Comparison of ENCODE assay signal across 23 mouse cellular contexts in the genomic region with DNA sequence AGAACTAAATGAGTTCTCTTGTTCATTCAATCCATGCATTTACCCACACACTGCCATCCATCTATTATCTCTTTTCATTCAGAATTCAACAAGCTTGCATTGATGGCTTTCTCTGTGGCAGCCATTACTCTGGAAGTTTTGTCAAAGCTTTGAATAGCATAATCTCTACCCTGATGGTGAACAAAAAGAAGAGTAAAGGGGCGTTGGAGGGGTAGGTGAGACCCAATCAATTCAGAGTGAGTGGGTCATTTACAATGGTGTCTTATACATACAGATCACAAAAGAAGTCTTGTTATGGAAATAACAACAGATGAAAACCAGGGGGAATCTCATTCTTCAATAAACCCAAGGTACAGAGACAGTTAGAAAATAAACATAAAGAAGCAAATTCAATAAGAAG.
"Had no signal": no experiment of that assay in that cellular context is flagged by ENCODE, and none has a peak within 500 bp of the region (broad histone marks: within the 10 kb centered on the region; RNA-seq: fewer than 3 reads in every experiment).

No protein-coding gene starts in this region.

- H3K9me3 ChIP-seq: kidney, embryonic 15.5 days; limb, embryonic 12.5 days; limb, embryonic 15.5 days; lung, embryonic 15.5 days; megakaryocyte, embryonic 14.5 days; neural tube, embryonic 13.5 days; stomach, embryonic 15.5 days had no signal

- H3K36me3 ChIP-seq: kidney, embryonic 15.5 days; limb, embryonic 12.5 days; limb, embryonic 15.5 days; lung, embryonic 15.5 days; neural tube, embryonic 13.5 days; stomach, embryonic 15.5 days had no signal

- DNase-seq: kidney, adult 11 months; kidney, adult 8-10 months; kidney, postnatal 10 days; kidney, postnatal 36 days; layer of hippocampus, postnatal 36 days; lung, adult 18-20 months; lung, postnatal 10 days; lung, postnatal 36 days; midbrain, embryonic 14.5 days; right cerebral cortex, postnatal 14 days; right cerebral cortex, postnatal 4 days; spleen, adult 18-20 months; thymus, postnatal 25 days had no signal

- H3K4me1 ChIP-seq: kidney, embryonic 15.5 days; limb, embryonic 12.5 days; limb, embryonic 15.5 days; lung, embryonic 15.5 days; megakaryocyte, embryonic 14.5 days; neural tube, embryonic 13.5 days; stomach, embryonic 15.5 days had no signal

- H3K27me3 ChIP-seq: kidney, embryonic 15.5 days; limb, embryonic 12.5 days; limb, embryonic 15.5 days; lung, embryonic 15.5 days; megakaryocyte, embryonic 14.5 days; neural tube, embryonic 13.5 days; stomach, embryonic 15.5 days had no signal

- H3K27ac ChIP-seq: kidney, embryonic 15.5 days; left cerebral cortex, adult 2 months; limb, embryonic 12.5 days; limb, embryonic 15.5 days; liver, embryonic 14.5 days; lung, embryonic 15.5 days; neural tube, embryonic 13.5 days; stomach, embryonic 15.5 days had no signal

- H3K9ac ChIP-seq: kidney, embryonic 15.5 days; limb, embryonic 12.5 days; limb, embryonic 15.5 days; liver, embryonic 14.5 days; lung, embryonic 15.5 days; neural tube, embryonic 13.5 days; stomach, embryonic 15.5 days had no signal

- H3K4me2 ChIP-seq: kidney, embryonic 15.5 days; limb, embryonic 12.5 days; limb, embryonic 15.5 days; liver, embryonic 11.5 days; lung, embryonic 15.5 days; neural tube, embryonic 13.5 days; stomach, embryonic 15.5 days had no signal

- H3K4me3 ChIP-seq: kidney, embryonic 15.5 days; left cerebral cortex, adult 2 months; limb, embryonic 12.5 days; limb, embryonic 15.5 days; lung, embryonic 15.5 days; megakaryocyte, embryonic 14.5 days; neural tube, embryonic 13.5 days; stomach, embryonic 15.5 days had no signal
